Mouse (Mus musculus): Measurements from ENCODE around the gene Chst2.
A peak's percentile ranks its signal among the peaks of the same experiment; 100 is the strongest.

The Chst2 gene

DNA sequence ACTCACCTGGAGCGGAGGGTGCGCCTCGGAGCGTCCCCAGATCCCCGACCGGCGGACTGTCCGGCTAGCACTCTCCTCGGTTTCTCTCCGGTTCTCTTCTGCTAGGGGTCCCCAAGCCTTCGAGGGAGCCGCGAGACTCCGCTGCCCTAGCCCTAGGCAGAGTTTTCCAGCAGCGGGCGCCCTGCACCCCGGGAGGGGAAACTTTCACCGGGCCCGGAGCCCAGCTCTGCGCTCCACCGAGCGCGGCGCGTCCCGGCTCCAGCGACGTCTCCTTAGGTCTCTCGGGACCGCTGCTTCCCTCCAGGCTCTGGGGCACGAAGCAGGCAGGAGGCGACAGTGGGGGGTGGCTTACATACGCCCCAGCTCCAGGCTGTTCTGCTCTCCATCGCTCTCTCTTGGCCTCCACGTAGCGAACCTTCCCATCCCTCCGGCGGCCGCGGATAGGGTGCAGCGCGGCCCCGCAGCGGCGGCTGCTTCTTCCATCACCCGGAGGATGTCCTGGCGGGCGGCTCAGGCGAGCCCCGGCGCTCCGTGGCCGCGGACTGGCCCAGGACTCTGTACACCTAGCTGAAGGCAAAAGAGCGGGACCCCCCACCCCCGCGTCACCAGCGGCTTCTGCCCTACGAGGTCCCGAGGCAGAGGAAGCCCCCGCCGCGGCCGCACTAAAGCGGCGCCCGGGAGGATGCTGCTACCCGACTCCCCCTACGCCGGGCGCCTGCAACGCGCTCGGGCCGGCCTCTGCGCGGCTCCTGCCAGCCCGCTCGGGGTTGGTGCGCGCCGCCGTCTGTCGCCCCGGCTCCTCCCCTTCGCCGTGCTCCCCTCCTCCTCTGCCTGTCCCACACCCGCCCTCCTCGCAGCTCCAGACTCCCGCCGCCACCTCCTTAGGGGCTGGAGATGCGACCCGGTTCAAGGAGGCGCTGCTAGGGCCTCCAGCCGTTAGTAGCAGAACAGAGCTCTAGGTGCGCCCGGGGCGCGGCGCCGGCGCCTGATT is at the start of gene Chst2:
Chst2 (minus strand) TSS at position 152 of the 991 bp plus-strand sequence.
- peak; percentile 65 to 76 for DNase-seq (ENCODE audit: low spot score in 2 of 2)

DNA sequence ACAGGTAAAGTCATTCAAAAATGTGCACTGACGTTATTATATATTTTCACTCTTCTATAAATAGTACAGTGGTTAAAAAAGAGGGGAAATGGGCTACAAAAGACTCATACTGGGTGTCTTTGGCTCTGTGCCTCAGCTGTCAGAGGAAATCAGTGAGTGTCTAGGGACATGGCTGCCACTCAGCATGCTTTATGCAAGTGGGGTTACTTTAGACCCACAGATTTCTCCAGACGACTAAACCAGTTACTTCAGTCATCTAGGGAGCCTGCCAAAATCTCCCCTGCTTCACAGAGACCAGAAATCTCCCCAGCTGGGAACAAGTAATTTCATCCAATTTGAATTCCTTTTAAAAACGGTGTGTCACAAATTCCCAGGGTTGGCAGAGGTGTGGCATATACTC is 45.4 kb upstream of the Chst2 start:
- no peak for DNase-seq (ENCODE audit: low spot score in 2 of 2)

GRCm38 (mm10) chr9:95450586-95450985 is 44.1 kb upstream of the Chst2 start:
- DNase-seq (ENCODE audit: low spot score in 2 of 2) = no peak

DNA sequence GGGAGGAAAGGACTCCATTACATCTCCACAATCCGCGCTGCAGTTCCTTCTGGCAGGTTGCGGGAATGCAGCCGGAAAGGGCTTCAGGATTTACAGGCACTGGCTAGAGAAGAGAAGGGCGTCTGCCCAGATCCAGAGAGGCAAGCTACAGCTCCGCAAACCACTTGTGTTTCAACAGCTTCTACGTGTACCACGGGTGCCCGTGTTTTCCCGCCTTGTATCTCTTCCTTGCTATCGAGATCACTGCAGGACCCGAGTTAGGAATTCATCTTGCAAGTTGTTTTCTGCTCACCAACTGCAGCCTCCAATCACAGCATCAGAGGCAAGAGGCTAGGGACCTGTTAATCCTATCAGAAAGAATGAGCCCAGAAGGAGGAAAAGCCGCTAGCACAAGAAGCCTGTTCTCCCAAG is 35.8 kb upstream of the Chst2 start:
- no peak for DNase-seq (ENCODE audit: low spot score in 2 of 2)

GRCm38 (mm10) chr9:95437883-95438282 is 31.4 kb upstream of the Chst2 start:
- no peak for DNase-seq (ENCODE audit: low spot score in 2 of 2)

- no peak for DNase-seq (ENCODE audit: low spot score in 2 of 2)
Observed at GRCm38 (mm10) chr9:95436294-95436613, 29.7 kb upstream of the Chst2 start.

GRCm38 (mm10) chr9:95435506-95436293 is 29.2 kb upstream of the Chst2 start:
- DNase-seq (ENCODE audit: low spot score in 2 of 2) = no peak

DNA sequence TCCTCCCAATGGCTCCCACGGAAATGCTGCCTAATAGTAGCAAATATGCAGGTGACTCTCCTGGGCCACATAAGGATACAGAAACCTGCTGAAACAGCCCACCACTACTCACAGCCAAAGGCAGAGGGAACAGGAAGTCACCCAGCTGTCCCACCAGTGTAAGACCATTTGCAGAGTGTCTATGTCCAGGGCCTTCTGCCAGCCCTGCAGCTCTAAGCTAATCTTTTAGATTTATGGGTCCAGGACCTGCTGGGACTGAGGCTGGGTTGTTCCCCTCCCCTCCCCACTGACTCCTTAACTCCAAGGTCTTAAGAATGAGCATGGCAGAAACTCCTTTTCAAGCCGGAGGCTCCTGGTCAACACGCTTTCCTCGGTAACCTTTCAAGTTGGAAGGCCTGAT is 21.8 kb upstream of the Chst2 start:
- DNase-seq (ENCODE audit: low spot score in 2 of 2) = no peak

DNA sequence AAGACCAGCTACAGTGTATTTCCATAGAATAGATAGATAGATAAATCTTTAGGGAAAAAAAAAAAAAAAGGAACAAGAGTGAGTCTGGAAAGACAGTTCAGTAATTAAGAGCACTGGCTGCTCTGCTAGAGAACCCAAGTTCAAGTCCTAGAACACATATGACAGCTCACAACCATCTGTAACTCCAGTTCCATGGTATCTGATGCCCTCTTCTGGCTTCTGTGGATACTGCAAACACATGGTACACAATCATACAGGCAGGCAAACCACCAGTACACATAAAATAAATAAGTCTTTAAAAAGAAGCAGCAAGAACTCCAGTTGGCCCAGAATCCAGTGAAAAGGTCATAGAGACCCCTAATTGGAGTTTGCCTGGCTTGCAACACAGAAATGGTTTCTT is 7.4 kb upstream of the Chst2 start:
- no peak for DNase-seq (ENCODE audit: low spot score in 2 of 2)

- no peak for DNase-seq (ENCODE audit: low spot score in 2 of 2)
Observed at GRCm38 (mm10) chr9:95412047-95412446, 5.5 kb upstream of the Chst2 start.

GRCm38 (mm10) chr9:95407586-95408220 is 1.2 kb upstream of the Chst2 start:
- DNase-seq (ENCODE audit: low spot score in 2 of 2) = peak in 1 of 2 experiments; percentile 10

GRCm38 (mm10) chr9:95405946-95406570 is 464 bp downstream of the Chst2 start:
- DNase-seq (ENCODE audit: low spot score in 2 of 2) = peak; percentile 7 to 10

- peak; percentile 32 to 38 for DNase-seq (ENCODE audit: low spot score in 2 of 2)
Observed at GRCm38 (mm10) chr9:95405511-95405945, 994 bp downstream of the Chst2 start.

DNA sequence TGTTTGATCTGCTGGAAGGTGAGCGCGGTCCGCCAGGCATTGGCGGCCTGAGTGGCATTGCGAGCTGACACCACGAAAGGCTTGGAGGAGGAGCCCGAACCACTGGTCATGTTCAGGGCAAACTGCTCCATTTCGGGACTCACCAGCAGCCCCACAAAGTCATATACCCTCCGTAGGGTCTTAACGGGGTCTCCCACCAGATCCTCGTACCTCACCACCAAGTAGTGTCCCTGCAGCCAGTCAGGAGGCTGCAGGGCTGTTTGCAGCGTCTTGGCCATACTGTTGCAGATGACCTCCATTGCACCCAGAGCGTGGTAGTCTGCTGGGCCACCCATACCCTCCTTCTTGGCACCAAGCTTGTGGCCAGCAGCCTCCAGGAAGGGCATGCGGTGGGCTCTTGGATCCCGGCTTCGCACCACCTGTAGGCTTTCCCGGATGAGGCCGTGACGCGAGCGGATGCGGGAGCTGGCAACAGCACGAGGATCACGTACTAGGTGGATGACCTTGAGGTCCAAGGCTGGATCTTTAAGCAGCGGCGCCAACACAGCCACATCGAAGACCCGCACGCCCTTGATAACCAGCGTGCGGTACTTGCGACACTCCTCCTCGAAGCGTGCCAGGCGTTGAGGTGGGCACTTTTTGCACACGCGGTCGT is 1.6 kb downstream of the Chst2 start:
- DNase-seq (ENCODE audit: low spot score in 2 of 2) = no peak

- no peak for DNase-seq (ENCODE audit: low spot score in 2 of 2)
Observed at GRCm38 (mm10) chr9:95401686-95402085, 4.8 kb downstream of the Chst2 start.

DNA sequence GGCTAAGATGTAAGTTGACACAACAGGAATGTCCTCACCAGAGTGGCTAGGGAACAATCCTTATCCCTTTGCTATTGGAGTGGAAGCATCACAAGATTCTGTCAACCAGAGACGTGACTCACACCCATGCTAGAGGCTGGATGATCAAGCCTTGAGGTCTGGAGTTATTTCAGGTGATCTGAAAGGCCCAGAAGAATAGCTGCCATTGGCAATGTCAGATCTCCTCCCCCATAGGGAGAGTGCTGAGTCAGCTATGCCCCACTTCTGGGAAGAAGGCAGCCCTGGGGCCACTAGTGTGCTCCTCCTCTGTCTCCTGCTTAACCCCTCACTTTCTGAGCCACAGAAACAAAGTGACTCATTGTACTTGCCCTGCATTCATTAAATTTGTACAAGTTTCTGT is 14.5 kb downstream of the Chst2 start:
- DNase-seq (ENCODE audit: low spot score in 2 of 2) = no peak

DNA sequence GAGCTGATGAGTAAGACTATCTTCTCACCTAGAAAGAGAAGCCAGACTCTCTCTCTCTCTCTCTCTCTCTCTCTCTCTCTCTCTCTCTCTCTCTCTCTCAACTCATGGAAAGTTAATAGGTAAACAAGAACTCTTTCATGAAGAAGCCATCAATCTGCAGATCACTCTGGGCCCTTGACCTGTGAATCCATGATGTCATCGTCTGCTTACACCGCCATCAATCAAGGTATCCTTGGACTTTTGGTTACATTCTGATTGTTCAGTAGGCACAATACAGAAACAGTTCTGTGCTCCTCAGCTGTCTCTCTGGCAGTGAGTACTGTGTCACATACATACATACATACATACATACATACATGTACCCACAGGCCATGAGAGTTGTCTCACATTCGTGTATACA is 16.6 kb downstream of the Chst2 start:
- no peak for DNase-seq (ENCODE audit: low spot score in 2 of 2)

DNA sequence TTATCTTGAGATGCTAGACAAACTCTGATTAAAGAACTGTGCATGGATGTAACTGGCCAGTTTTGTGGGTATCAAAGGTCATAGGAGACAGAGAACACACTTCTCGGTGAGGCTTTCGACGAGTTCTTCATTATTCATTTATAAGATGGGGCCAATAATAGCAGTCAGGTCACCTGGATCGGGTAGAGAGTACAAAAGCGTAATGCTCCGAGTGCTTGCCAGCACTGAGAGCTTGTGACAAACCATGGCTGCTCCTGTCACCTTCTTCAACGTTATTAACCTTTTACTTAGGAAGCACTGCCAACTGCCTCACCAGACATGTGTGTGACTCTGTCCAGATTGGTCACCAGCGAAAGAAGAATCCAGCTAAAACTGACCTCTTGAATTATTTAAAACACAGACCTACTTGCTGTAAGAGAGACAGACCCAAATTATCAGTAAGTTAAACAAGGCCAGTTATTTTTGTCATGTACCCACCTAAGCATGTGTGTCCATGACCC is 18.6 kb downstream of the Chst2 start:
- no peak for DNase-seq (ENCODE audit: low spot score in 2 of 2)

- DNase-seq (ENCODE audit: low spot score in 2 of 2) = no peak
Observed at GRCm38 (mm10) chr9:95375966-95376365, 30.6 kb downstream of the Chst2 start.

DNA sequence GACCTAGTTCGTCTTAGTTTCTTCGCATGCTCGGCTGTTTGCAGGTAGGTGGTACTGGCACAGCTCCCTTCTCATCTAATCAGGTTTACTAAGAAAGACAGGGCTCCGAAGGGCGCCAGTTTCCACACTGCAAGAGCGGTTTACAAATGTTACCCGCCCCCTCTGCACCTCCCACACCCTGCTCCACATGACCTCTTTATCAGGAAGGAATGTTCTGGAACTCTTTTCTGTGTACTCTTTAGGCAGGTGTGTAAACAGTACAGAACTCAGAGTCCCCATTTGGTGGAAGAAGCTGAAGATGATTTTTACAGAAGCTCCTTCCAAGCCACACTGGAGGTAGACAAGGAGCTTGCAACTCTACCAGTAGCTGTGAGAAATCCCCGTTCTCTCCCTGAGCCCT is 31.2 kb downstream of the Chst2 start:
- DNase-seq (ENCODE audit: low spot score in 2 of 2) = no peak

DNA sequence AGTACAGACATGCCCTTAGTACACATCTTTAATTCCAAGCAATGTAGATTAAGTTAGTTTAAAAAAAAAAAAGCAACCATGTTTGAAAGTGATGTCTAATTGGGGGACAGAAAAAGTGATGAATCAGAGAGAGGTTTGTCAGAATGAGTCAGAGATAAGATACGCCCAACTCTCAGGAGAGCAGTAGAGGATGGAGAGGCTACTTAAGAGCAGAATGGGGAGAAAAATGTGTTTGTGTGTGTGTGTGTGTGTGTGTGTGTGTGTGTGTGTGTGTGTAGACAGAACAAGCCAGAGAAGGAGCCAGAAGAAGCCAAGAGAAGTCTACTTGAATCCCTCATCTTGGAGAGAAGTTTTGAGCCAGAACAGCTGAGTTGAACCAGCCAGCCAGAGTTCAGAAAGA is 32.8 kb downstream of the Chst2 start:
- DNase-seq (ENCODE audit: low spot score in 2 of 2) = no peak
